Mouse (Mus musculus) thymus, adult 2 months (tissue): ENCODE data around the gene Pum1. TPM values are rescaled to one million over a fixed set of nuclear protein-coding genes. Genes with fewer than 3 reads are reported as not detected.
A peak's percentile ranks its signal among the peaks of the same experiment; 100 is the strongest.
"Not testable (repeated sequence)": the region's sequence is repeated elsewhere in the genome, so short reads cannot be mapped to it uniquely, and the experiment has no call there.

Source experiments
- DNase-seq: peaks from one replicate; pipeline ENCODE4 v3.0.0; 2021
- H3K27ac ChIP-seq: fragments of 200-500 bp; 2 replicates; pipeline ENCODE4 v1.5.1; 2012; ENCODE audit warnings: low read length, control low read depth; ENCODE audit not compliant: control insufficient read depth, insufficient read depth
- H3K27me3 ChIP-seq: fragments of 200-500 bp; 2 replicates; pipeline ENCODE4 v1.6.1; 2012; ENCODE audit warnings: mild to moderate bottlenecking, low read length, moderate library complexity, mixed read lengths; ENCODE audit not compliant: control insufficient read depth, insufficient read depth
- H3K36me3 ChIP-seq: fragments of 200-500 bp; 2 replicates; pipeline ENCODE4 v1.6.1; 2012; ENCODE audit warnings: mild to moderate bottlenecking, low read length, moderate library complexity; ENCODE audit not compliant: control insufficient read depth, insufficient read depth
- H3K4me1 ChIP-seq: fragments of 200-500 bp; replicated peaks from 2 replicates; pipeline ENCODE4 v1.6.1; 2012; ENCODE audit warnings: low read length; ENCODE audit not compliant: control insufficient read depth, insufficient read depth
- H3K4me3 ChIP-seq: fragments of 200-500 bp; 2 replicates; pipeline ENCODE4 v1.5.1; 2012; ENCODE audit warnings: mild to moderate bottlenecking, low read length, control low read depth, moderate library complexity; ENCODE audit not compliant: control insufficient read depth, insufficient read depth
- CTCF ChIP-seq: fragments of 200-500 bp; IDR thresholded peaks from 2 replicates; pipeline ENCODE4 v1.5.1; 2012; ENCODE audit warnings: mild to moderate bottlenecking, control low read depth, low read length, moderate library complexity, borderline replicate concordance; ENCODE audit not compliant: control insufficient read depth, poor library complexity, insufficient read depth; ENCODE audit errors: extremely low read depth
- POLR2A ChIP-seq: fragments of 200-500 bp; IDR thresholded peaks from 2 replicates; pipeline ENCODE4 v1.6.1; 2012; ENCODE audit warnings: mild to moderate bottlenecking, low read length, control low read depth, moderate library complexity; ENCODE audit not compliant: control insufficient read depth, poor library complexity, insufficient read depth; ENCODE audit errors: extremely low read depth
- WGBS: fragments of 180-500 bp; shearing (Covaris S2); methylation state at CpG from one replicate; pipeline ENCODE4 v1.1.7; 2018; 5-methylcytosine and 5-hydroxymethylcytosine counted together
- polyA plus RNA-seq: library from polyadenylated mRNA; depleted of rRNA; stranded (reverse); fragments of >200 nt; gene quantifications from 2 replicates; pipeline ENCODE4 v1.2.3, GENCODE M21; 2012

Gene Pum1
- polyA plus RNA-seq, 1 experiment = 95.4 TPM

DNA sequence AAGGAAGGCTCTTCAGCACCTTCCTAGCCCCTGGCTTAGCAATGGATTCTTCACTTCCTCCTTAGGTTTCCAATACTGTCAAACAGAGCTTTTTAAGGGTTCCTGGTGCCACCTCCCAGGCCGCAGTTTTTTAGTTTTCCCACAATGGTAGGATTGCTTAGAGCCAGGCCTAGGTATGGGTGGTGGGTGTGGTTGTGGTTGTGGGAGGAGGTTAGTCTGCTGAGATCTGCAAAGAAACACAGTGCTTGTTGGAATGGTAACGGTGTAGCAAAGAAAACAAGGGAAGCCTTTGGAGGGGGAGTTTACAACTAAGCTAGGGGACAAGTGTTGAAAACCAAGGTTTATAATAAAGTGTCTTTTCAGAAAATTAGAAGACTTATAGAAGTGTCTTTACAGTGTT is 3.0 kb upstream of the Pum1 start:
- 34% methylated on average over 2 of the region's 2 CpGs for WGBS
- Histone ChIP-seq H3K4me3 (no peak overlapping the region), H3K36me3 (no peaks in the 10 kb centered on the region), H3K27ac (no peak overlapping the region), H3K4me1 (peaks cover 11% of the 10 kb centered on the region), H3K27me3 (no peaks in the 10 kb centered on the region)
- no peak for DNase-seq
- TF ChIP-seq CTCF = no peak
- no peak for TF ChIP-seq POLR2A

DNA sequence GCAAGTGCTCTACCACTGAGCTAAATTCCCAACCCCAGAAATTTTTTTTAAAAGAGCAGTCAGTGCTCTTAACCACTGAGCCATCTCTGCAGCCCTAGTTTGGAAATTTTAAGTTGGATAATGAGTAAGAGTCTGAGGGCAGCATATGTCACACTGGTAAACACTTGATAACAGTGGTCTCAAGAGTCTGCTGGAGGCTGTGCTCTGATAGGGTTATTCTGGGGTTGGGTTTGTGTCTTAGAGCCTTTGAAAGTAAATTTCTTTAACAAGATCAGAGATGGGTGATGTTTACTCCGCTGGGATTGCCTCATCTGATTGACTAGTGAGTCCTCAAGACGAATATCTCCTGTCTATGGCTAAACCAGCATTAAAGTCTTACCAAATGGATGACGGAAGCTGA is 2.0 kb upstream of the Pum1 start:
- H3K4me3 ChIP-seq = no peak overlapping the region
- TF ChIP-seq CTCF = no peak
- H3K27ac ChIP-seq = no peak overlapping the region
- H3K36me3 ChIP-seq = no peaks in the 10 kb centered on the region
- peaks cover 15% of the 10 kb centered on the region for H3K4me1 ChIP-seq
- 98% methylated on average over 3 of the region's 3 CpGs for WGBS
- no peaks in the 10 kb centered on the region for H3K27me3 ChIP-seq
- DNase-seq = no peak

DNA sequence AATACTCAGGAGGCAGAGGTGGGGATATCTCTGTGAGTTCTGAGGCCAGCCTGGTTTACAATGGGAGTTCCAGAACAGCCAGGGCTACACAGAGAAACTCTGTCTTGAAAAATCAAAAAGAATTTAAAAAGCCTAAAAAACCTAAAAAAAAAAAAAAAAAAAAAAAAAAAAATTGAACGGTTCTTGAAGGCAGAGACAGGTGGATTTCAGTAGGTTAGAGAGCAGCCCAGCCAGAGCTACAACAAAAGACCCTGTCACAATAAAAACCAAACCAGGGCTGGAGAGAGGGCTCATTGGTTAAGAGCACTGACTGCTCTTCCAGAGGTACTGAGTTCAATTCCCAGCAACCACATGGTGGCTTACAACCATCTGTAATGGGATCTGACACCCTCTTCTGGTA is 816 bp upstream of the Pum1 start:
- not testable (repeated sequence) for H3K27me3 ChIP-seq, DNase-seq, H3K27ac ChIP-seq, H3K4me3 ChIP-seq, H3K36me3 ChIP-seq
- WGBS = 28% methylated on average over 1 of the region's 1 CpGs
- H3K4me1 ChIP-seq = peaks cover 15% of the 10 kb centered on the region

DNA sequence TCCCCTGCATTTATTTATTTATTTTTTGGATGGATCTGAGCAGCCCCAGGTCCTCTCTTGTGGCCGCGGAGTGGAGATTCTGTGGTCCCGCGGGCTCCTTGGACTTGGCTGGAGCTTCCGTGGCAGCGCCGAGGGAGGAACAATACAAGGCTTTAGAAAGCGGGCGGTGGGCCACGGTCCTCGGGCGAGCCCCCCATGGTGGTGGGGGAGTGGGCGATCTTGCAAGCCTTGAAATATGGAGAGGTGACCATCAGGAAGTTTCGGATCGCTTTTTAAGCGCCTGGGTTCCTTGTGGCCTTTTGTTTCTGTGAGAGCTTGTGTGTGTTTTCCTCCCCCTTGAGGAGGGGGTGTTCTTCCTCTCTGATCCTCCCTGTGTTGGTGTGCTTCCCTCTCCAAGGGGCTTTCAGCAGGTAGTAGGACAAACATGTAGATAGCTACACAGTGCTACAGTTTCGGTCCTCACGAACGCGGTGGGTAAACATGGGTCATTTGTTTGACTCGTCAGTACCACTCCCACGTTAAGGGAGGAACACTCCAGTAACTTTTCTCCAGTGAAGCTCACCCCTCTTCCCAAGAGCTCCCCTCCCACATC is 785 bp downstream of the Pum1 start:
- peak; percentile 41 for DNase-seq
- Histone ChIP-seq H3K27ac (peak overlapping the region; percentile 23; the same call in 1 of the 2 replicates), H3K4me3 (peak overlapping the region; percentile 79), H3K4me1 (peaks cover 14% of the 10 kb centered on the region), H3K36me3 (peaks cover under 1% of the 10 kb centered on the region), H3K27me3 (no peaks in the 10 kb centered on the region)
- no peak for TF ChIP-seq POLR2A
- no peak for TF ChIP-seq CTCF
- under 1% methylated on average over 22 of the region's 22 CpGs for WGBS

DNA sequence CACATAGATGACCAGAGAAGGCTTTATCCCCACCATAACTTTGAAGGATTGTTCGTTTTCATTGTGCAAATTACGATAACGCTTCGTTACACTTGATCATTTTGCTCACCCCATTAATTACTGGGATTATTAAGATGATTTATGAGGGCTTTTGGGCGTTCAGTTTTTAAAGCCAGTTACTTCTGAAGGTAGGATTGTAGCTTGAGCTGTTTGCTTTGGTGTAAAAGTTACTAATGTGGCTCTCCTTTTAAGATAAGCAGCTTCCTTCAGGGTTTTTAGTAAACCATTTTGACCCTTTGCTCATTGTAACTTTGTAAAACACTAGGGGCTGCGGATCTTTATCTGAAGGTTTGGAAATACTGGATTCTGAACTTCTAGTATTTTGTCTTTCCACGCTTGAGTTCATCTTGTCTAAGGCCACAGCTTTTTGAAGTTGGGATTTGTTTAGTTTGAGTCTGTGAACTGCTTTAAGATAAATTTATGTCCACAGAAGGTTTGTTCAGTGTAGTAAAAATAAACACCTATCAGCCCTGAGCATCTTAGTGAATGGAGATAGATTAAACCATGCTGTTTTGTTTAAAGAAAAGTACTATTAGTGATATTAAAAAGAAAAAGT is 1.4 kb downstream of the Pum1 start:
- Histone ChIP-seq H3K27me3 (no peaks in the 10 kb centered on the region), H3K4me1 (peaks cover 15% of the 10 kb centered on the region), H3K36me3 (peaks cover 5% of the 10 kb centered on the region), H3K4me3 (peak overlapping the region; percentile 79), H3K27ac (peak overlapping the region; percentile 23; the same call in 1 of the 2 replicates)
- 1% methylated on average over 7 of the region's 7 CpGs for WGBS
- TF ChIP-seq CTCF (no peak), POLR2A (no peak)
- DNase-seq = no peak

DNA sequence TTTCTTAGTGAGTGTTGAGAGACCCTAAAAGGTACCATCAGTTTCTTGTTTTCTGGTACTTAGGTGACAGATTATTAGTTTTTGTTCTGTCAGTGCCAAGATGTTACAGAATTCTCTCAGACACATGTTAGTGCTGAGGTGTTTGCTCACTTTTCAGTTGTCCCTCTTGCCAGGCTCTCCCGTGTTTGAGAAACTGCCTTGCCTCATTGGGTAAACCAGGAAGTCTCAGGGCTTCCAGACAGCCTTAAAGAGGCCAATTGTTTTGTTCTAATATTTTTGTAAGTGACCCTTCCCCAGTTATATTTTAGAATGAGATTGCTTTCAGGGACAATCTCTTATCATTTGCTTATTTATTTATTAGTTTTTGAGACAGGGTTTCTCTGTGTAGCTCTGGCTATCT is 2.1 kb downstream of the Pum1 start:
- no peak for DNase-seq
- TF ChIP-seq CTCF (no peak), POLR2A (no peak)
- 0% methylated on average over 1 of the region's 1 CpGs for WGBS
- Histone ChIP-seq H3K4me1 (peaks cover 15% of the 10 kb centered on the region), H3K36me3 (peaks cover 9% of the 10 kb centered on the region), H3K27ac (no peak overlapping the region), H3K27me3 (no peaks in the 10 kb centered on the region), H3K4me3 (no peak overlapping the region)

DNA sequence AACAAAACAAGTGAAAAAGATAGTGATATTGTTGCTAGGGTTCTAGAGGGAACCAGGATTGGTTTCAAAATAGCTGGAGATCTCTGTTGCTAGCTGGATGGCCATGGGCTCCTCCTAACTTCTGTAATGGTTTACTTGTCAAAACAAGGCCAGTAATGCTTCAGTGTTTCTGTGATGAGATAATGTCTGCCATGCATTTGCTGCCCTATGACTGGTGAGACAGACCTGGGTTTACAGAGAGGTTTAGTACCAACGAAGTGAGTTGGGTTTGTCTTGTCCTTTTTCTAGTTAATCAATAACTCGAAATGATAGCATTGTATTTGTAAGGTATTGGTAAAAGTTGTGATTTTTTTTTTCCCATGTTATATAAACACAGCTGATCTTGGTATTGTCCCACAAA is 4.6 kb downstream of the Pum1 start:
- 79% methylated on average over 2 of the region's 2 CpGs for WGBS
- Histone ChIP-seq H3K36me3 (peaks cover 34% of the 10 kb centered on the region), H3K4me3 (no peak overlapping the region), H3K4me1 (peaks cover 15% of the 10 kb centered on the region), H3K27me3 (no peaks in the 10 kb centered on the region), H3K27ac (no peak overlapping the region)
- DNase-seq = no peak
- TF ChIP-seq POLR2A (no peak), CTCF (no peak)
